Mouse (Mus musculus) G1E (cell line): ENCODE data around the gene Tmem268. TPM values are rescaled to one million over a fixed set of nuclear protein-coding genes. Genes with fewer than 3 reads are reported as not detected.

Experiments used
- ATAC-seq: 2 replicates; pipeline ENCODE4 v1.8.0; 2016; ENCODE audit warnings: mild to moderate bottlenecking; ENCODE audit not compliant: insufficient number of reproducible peaks, poor library complexity, low FRiP score, severe bottlenecking; ENCODE audit errors: extremely low read depth
- DNase-seq: peaks from one replicate; pipeline ENCODE4 v3.0.0; 2012; ENCODE audit warnings: low spot score
- H3K27me3 ChIP-seq: 2 replicates; pipeline ENCODE4 v1.6.1; 2012; ENCODE audit warnings: mild to moderate bottlenecking, low read length, inconsistent platforms; ENCODE audit not compliant: insufficient read depth
- H3K36me3 ChIP-seq: replicated peaks from 2 replicates; pipeline ENCODE3; 2012; ENCODE audit warnings: mild to moderate bottlenecking, inconsistent platforms
- H3K4me1 ChIP-seq: 2 replicates; pipeline ENCODE4 v1.6.1; 2012; ENCODE audit warnings: low read depth, low read length, inconsistent platforms, mixed read lengths; ENCODE audit not compliant: insufficient read depth
- H3K4me3 ChIP-seq: 2 replicates; pipeline ENCODE4 v1.5.1; 2012; ENCODE audit warnings: low read depth, mild to moderate bottlenecking, inconsistent platforms, low read length, moderate library complexity, mixed read lengths
- H3K9me3 ChIP-seq: replicated peaks from 2 replicates; pipeline ENCODE4 v1.6.1; 2012; ENCODE audit warnings: inconsistent platforms
- CTCF ChIP-seq: IDR thresholded peaks from 2 replicates; pipeline ENCODE4 v1.5.1; 2012; ENCODE audit warnings: low read depth, low read length, inconsistent platforms, mixed read lengths
- GATA1 ChIP-seq: IDR thresholded peaks from 2 replicates; pipeline ENCODE4 v1.6.1; 2012; ENCODE audit warnings: borderline replicate concordance, low read length, inconsistent platforms, mixed read lengths
- GATA2 ChIP-seq: IDR thresholded peaks from 2 replicates; pipeline ENCODE4 v1.6.1; 2012; ENCODE audit warnings: low read depth, low read length, inconsistent platforms, borderline replicate concordance
- POLR2AphosphoS5 ChIP-seq: IDR thresholded peaks from 2 replicates; pipeline ENCODE4 v1.6.1; 2012; ENCODE audit warnings: low read depth, low read length, inconsistent platforms; ENCODE audit not compliant: insufficient replicate concordance
- TAL1 ChIP-seq: conservative IDR thresholded peaks from 2 replicates; pipeline ENCODE4 v1.6.1; 2012; ENCODE audit warnings: low read depth, low read length, inconsistent platforms, mixed read lengths
- polyA plus RNA-seq: library from polyadenylated mRNA; stranded (reverse); fragments of >175 nt; gene quantifications from 2 replicates; pipeline ENCODE4 v1.2.3, GENCODE M21; 2012
- total RNA-seq, 2 experiments: library from RNA; stranded (forward) in 1 of 2; stranded (reverse) in 1 of 2; fragments of 200-1000 nt in 1 of 2; fragments of >200 nt in 1 of 2; fragmentation: Nextera tagmentation in 1 of 2; gene quantifications; 2 replicates each; pipeline ENCODE4 v1.2.3; 2014 to 2017

Tmem268 gene
- total and polyA plus RNA-seq, 3 experiments: 3.4 to 12.8 (median 3.4) TPM

GRCm38 (mm10) chr4:63590538-63590937 lies 32.0 kb downstream of the Tmem268 start:
- Histone ChIP-seq H3K4me3 (no peak overlapping the region), H3K36me3 (no peaks in the 10 kb centered on the region), H3K4me1 (no peaks in the 10 kb centered on the region), H3K9me3 (peaks cover 7% of the 10 kb centered on the region; the same call in 1 of the 2 replicates), H3K27me3 (no peaks in the 10 kb centered on the region)
- ATAC-seq (no peak), DNase-seq (no peak)
- no peak for TF ChIP-seq TAL1
- TF ChIP-seq GATA2: no peak
- TF ChIP-seq GATA1: no peak
- no peak for TF ChIP-seq POLR2AphosphoS5
- TF ChIP-seq CTCF: no peak

GRCm38 (mm10) chr4:63594459-63595110 lies 36.0 kb downstream of the Tmem268 start:
- H3K4me3 ChIP-seq: no peak overlapping the region
- DNase-seq (no peak), ATAC-seq (no peak)
- H3K9me3 ChIP-seq: peaks cover 24% of the 10 kb centered on the region
- TF ChIP-seq CTCF (no peak), TAL1 (no peak), GATA2 (no peak), GATA1 (no peak), POLR2AphosphoS5 (no peak)
- H3K4me1 ChIP-seq: no peaks in the 10 kb centered on the region
- H3K27me3 ChIP-seq: no peaks in the 10 kb centered on the region
- H3K36me3 ChIP-seq: no peaks in the 10 kb centered on the region

- TF ChIP-seq GATA2: no peak
- no peak for TF ChIP-seq TAL1
- no peak for TF ChIP-seq GATA1
- no peak for TF ChIP-seq POLR2AphosphoS5
- no peak for TF ChIP-seq CTCF
- no peaks in the 10 kb centered on the region for H3K36me3 ChIP-seq
- no peak for ATAC-seq
- DNase-seq: no peak
- no peaks in the 10 kb centered on the region for H3K27me3 ChIP-seq
- H3K4me3 ChIP-seq: no peak overlapping the region
- no peaks in the 10 kb centered on the region for H3K4me1 ChIP-seq
- peaks cover 30% of the 10 kb centered on the region for H3K9me3 ChIP-seq
These were observed 36.7 kb downstream of the Tmem268 start for GRCm38 (mm10) chr4:63595259-63595658.

- Histone ChIP-seq H3K9me3 (peaks cover 32% of the 10 kb centered on the region), H3K27me3 (no peaks in the 10 kb centered on the region), H3K36me3 (no peaks in the 10 kb centered on the region), H3K4me3 (no peak overlapping the region), H3K4me1 (no peaks in the 10 kb centered on the region)
- TF ChIP-seq POLR2AphosphoS5: no peak
- no peak for TF ChIP-seq GATA1
- no peak for TF ChIP-seq GATA2
- TF ChIP-seq TAL1: no peak
- no peak for TF ChIP-seq CTCF
- DNase-seq (no peak), ATAC-seq (no peak)
These were observed 37.4 kb downstream of the Tmem268 start for GRCm38 (mm10) chr4:63596010-63596409.

GRCm38 (mm10) chr4:63600786-63601185 lies 42.2 kb downstream of the Tmem268 start:
- TF ChIP-seq GATA1 (no peak), CTCF (no peak), TAL1 (no peak), POLR2AphosphoS5 (no peak), GATA2 (no peak)
- no peak for ATAC-seq
- Histone ChIP-seq H3K4me1 (no peaks in the 10 kb centered on the region), H3K9me3 (peaks cover 25% of the 10 kb centered on the region), H3K27me3 (no peaks in the 10 kb centered on the region), H3K36me3 (no peaks in the 10 kb centered on the region), H3K4me3 (no peak overlapping the region)
- no peak for DNase-seq

- no peaks in the 10 kb centered on the region for H3K27me3 ChIP-seq
- DNase-seq (no peak), ATAC-seq (no peak)
- TF ChIP-seq TAL1 (no peak), CTCF (no peak), GATA2 (no peak), GATA1 (no peak), POLR2AphosphoS5 (no peak)
- H3K9me3 ChIP-seq: peaks cover 23% of the 10 kb centered on the region
- no peak overlapping the region for H3K4me3 ChIP-seq
- no peaks in the 10 kb centered on the region for H3K4me1 ChIP-seq
- H3K36me3 ChIP-seq: no peaks in the 10 kb centered on the region
These were observed 42.7 kb downstream of the Tmem268 start for GRCm38 (mm10) chr4:63601263-63601662.
